Mouse (Mus musculus) lung, postnatal 36 days (tissue): Measurements from ENCODE around the gene Cldn5.
A peak's percentile ranks its signal among the peaks of the same experiment; 100 is the strongest.

Experiments
- DNase-seq: peaks from one replicate; pipeline ENCODE4 v3.0.0; 2022; ENCODE audit warnings: mixed read lengths

Cldn5 gene

GRCm38 (mm10) chr16:18776556-18777100 lies at the start of gene Cldn5:
Gene Cldn5, plus strand, starts transcription at chr16:18776847.
- DNase-seq: peak; percentile 93

DNA sequence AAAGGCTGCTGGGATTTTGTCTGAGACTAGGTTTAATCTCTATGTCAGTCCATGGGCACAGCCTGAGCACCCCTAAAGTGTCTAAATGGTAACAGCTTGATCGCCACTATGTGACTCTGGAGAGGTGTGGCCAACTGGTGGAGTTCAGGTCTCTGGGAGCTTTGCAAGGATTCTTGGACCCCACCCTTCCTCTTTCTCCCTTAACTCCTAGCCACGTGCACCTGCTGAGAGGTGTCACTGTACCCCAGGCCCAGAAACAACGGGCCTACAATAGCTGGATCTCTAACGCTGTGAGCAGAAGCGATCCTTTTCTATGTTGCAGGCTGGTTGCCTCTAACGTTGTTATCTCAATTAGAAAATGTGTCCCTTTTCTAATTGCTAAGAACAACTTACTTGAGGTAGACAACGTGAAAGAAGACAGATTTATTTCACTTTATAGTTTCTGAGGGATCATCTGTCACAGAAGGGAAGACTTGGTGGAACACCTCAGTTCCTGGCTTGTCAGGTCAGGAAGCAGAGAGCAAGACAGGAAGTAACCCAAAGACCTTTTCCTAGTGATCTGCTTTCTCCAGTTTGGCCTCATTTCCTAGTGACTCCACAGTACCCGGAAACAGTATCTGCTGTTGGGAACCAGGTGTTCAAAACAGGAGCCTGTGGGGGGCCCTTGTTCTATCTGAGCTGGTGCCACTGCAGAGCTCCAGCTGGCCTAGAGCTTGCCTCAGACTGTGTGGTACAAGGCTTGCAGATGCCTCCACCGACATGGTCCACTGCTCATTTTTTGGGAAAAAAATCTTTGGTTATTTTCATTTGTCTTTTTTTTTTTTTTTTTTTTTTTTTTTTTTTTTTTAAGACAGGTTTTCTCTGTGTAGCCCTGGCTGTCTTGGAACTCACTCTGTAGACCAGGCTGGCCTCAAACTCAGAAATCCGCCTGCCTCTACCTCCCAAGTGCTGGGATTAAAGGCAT lies 48.8 kb upstream of the Cldn5 start:
- DNase-seq: no peak

DNA sequence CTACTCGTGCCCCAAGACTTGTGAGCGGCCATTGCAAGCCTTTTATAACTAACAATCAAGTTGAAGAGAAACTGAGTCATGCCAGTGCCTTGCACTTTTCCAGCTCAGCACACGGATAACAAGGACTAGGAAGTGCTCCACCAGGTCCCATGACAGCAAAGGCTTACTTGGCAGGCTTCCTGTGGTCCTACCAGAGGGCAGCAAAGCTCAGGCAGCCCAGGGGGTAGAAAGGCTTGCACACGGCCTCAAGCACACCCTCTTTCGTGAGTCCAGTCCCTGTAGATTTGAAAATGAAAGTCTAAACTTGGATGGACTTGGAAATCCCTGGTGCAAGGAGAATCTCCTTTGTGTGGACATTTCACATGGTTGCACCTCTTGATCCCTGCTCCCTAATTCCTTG lies 47.5 kb upstream of the Cldn5 start:
- DNase-seq: no peak

- DNase-seq: no peak
Observed at GRCm38 (mm10) chr16:18730640-18731039, 46.0 kb upstream of the Cldn5 start.

GRCm38 (mm10) chr16:18733100-18733956 lies 43.3 kb upstream of the Cldn5 start:
- peak; percentile 87 for DNase-seq

DNA sequence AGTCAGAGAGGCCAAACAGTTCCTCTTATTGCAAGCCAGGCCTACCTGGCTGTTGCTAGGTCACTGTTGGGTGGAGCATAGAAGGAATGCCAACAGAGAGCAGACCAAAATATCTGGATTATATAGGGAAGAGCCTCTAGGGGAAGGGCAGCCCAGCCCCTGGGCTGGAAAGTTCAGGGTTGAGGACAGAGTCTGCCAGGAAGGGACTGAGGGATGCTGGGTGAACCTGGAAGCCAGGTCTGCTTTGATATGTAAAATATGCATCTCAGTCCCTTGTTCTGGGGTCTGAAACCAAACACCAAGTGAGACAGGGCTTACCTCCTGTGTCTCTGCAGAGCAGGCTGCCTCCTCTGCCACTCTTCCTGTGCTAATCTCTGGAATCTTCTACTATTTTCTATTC lies 38.3 kb upstream of the Cldn5 start:
- no peak for DNase-seq

DNA sequence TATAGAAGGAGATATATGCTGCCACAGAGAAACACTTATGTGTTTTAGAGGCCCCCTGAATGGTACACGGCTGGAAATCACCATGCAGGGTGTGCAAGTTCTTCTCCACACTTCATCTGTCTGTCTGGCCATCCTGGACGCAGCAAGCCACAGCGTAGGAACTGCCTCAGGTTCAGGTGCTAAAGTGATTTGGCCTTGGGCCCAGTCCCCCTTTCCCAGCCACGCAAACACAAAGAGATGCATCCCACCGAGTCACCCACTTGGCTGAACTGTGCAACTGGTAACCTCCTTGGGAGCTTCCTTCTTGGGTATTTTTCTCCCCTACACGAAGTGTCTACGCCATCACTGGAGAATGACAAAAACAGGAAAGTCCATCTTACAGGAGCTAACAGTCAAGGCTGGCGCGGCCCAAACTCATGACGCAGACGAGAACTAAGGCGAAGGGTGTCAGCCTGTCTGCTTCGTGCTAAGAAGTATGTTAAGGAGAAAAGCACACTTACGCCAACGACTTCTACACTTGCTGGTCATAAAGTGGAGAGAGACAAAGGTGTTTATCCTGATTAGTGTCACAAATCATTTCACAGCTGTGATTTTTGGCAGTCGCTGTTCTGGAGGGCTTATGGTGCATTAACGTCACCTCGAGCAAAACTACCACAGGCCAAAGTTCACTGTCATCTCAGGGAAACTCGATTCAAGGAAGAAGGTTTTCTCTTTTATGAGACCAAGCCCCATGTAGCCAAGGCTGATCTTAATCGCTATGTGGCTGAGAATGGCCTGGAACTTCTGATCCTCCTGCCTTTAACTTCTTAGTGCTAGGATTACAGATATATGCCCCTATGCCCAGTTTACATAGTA lies 30.2 kb upstream of the Cldn5 start:
- DNase-seq: no peak

DNA sequence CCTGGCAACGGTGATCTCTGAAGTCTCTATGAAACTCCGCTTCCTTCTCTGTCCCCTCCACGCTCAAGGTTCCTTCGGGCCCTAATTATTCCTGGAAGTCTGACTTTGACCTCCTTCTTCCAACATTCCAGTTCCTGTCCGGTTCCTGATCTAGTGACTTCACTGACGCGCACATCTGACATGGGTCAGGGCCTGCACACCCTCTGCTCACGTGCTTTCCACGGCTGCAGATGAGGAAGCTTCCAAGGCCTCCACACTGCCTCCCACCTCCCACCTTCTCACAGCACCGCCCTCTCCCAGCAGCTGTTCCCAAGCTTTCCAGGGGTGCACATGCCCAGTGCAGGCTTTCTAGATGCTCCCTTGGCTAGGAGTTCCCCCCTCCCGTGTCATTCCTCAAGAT lies 25.5 kb upstream of the Cldn5 start:
- DNase-seq: no peak

- DNase-seq: peak; percentile 50
Observed at GRCm38 (mm10) chr16:18751885-18752499, 24.7 kb upstream of the Cldn5 start.

GRCm38 (mm10) chr16:18761734-18762133 lies 14.9 kb upstream of the Cldn5 start:
- DNase-seq: peak; percentile 88

DNA sequence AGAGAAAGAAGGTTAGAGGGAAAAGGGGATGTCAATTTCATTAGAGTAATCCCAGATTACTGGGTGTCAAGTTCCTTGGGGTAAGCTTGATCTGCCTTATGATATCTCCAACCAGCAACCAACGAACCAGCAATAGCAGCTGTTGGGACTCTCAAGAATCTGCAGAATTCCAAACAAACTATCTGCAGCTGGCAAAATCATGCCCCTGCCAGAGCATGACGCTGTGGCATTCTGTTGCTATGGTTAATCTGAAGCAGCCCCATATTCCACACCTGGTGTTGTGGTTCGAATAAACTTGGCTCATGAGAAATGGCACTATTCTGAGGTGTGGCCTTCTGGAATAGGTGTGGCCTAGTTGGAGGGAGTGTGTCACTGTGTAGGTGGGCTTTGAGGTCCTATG lies 13.7 kb upstream of the Cldn5 start:
- DNase-seq: no peak

DNA sequence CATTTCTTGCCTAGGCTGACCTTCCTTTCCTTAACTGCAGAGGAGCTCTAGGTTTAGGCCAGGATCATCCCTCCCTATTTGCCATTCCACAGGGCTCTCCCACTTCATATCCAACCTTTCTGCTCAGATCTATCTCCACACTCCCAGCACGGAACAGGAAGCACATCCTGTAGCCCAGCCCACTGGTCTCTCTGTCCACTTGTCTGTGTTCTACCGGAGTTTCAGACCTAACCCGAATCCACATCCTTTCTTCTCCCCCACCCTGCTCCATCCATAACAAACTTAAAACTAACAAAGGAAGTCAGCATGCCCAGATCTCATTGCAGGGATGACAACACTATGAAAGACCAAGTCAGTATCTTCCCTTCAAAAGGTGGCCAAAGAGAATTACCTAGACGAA lies 10.3 kb upstream of the Cldn5 start:
- peak; percentile 76 for DNase-seq

- no peak for DNase-seq
Observed at GRCm38 (mm10) chr16:18769501-18769900, 7.1 kb upstream of the Cldn5 start.

GRCm38 (mm10) chr16:18773936-18774335 lies 2.7 kb upstream of the Cldn5 start:
- no peak for DNase-seq

GRCm38 (mm10) chr16:18775621-18776555 lies 759 bp upstream of the Cldn5 start:
- DNase-seq: peak; percentile 77

- DNase-seq: no peak
Observed at GRCm38 (mm10) chr16:18777101-18778080, 744 bp downstream of the Cldn5 start.

DNA sequence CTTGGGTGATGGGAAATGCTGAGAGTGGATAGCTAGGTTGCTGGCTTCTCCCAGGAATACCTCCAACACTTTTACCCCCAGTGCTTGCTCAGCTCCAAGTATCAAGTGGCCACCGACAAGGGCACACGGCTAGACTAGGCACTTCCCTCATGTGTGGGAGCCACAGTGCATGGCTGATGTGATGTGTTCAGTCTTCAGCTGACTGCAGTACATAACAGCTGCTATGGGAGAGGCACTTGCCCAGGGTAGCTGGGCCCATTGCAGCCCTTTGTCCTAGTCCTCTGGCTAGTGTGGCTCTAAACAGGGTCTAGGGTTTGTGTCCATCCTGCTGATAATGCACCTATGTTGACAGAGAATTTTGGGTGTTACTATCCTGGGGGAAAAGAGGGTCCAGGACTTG lies 1.8 kb downstream of the Cldn5 start:
- no peak for DNase-seq

DNA sequence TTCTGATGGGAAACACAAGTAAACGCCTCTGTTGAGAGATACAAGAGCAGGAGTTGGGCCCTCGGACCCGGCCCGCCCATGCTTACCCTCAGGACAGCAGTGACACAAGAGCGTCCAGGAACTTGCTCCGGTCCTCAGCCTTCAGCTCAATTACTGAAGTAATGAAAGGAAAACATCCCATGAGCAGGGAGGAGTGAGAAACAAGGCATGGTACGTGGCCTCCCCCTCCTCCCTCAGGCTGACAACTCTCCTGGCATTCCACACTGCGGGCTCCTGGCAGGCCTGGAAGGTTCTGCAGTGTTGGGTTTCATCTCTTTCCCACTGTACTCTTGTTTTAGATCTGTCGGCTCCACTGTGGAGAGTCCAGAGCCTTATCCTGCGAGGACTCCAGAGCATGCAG lies 5.2 kb downstream of the Cldn5 start:
- no peak for DNase-seq

GRCm38 (mm10) chr16:18785025-18785424 lies 8.4 kb downstream of the Cldn5 start:
- DNase-seq: no peak

GRCm38 (mm10) chr16:18785485-18785884 lies 8.8 kb downstream of the Cldn5 start:
- DNase-seq: no peak
